Mouse (Mus musculus): Measurements from ENCODE around the gene Ak7. TPM values are rescaled to one million over a fixed set of nuclear protein-coding genes. Genes with fewer than 3 reads are reported as not detected.

Gene Ak7
- polyA plus RNA-seq, 1 experiment from 2014 or later: 0.07 TPM

DNA sequence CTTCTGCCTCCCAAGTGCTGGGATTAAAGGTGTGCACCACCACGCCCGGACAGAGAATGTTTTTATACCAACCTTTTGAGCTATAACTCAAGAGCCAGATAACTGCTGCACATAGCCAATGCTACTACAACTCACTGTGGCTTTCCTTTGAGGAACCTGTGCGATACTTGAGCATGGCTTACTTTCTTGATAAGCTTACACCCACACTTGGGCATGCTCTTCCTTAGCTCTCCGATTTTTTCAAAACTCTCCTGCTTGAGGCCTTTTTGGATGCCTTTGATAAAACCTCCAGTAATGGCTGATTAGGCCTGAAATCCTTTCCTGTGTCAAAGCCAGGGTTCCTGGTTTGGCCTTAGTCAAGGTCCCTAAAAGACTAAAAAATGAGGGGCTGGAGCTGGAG lies 71.9 kb downstream of the Ak7 start:
- 73% methylated on average over 4 of the region's 4 CpGs for WGBS
- H3K36me3 ChIP-seq (ENCODE audit: control insufficient read depth, insufficient read depth, low read length): no peaks in the 10 kb centered on the region
- ATAC-seq (ENCODE audit: insufficient number of reproducible peaks, insufficient read depth, low FRiP score, low read depth): no peak
- H3K4me2 ChIP-seq (ENCODE audit: low read length): no peak overlapping the region
- H3K9me3 ChIP-seq (ENCODE audit: control insufficient read depth, low read length): no peaks in the 10 kb centered on the region
- no peak overlapping the region for H3K9ac ChIP-seq (ENCODE audit: low read length)
- H3K4me1 ChIP-seq (ENCODE audit: control insufficient read depth in 2 of 2, insufficient read depth in 2 of 2, low read length in 2 of 2): no peaks in the 10 kb centered on the region
- H3K27ac ChIP-seq (replicated peaks in 1 of 2; ENCODE audit: control insufficient read depth in 1 of 2, insufficient read depth in 1 of 2, low read depth in 2 of 2, low read length in 2 of 2): no peak overlapping the region
- no peak overlapping the region for H3K4me3 ChIP-seq (ENCODE audit: control insufficient read depth in 1 of 2, insufficient read depth in 1 of 2, low read depth in 1 of 2, low read length in 2 of 2)
- no peaks in the 10 kb centered on the region for H3K27me3 ChIP-seq (ENCODE audit: control insufficient read depth, insufficient read depth, low read length)

DNA sequence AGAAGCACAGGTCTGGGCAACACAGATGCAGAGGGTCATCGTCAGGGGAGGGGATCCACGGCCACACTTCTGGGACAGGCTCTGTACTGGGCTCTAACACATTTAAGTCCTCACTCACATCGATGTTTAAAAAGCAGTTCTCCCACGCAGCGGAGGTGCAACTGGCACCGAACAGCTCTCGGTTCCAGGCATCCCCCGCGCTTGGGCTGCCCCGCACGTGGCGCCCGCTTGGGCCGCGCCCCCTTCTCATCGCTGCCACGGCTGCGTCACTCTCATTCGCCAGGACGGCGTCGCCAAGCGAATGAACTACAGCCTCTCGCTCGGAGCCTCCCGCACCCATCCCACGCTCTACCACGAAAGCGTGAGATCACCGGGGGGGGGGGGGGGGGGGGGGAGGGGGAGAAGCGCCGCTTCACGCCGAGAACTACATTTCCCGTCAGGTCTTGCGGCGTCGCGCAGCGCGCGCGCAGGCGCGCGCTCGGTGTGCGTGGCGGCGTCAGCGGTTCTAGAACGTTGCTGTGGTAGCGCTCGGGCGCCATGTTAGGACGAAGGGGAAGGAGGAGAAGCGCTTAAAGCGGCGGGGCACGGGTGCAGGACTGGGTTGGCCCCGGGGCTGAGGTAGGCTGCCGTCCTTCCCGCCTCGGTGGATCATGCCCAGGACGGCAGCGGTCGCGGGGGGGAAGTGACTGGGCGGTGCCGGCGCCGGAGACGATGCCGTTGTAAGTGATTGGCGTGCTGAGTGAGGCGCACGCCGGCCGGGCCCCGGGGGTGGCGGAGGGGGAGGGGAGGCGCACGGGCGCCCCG lies 78.6 kb downstream of the Ak7 start, which contains the start of gene Papola:
Papola (plus strand) TSS at position 499 of the 804 bp plus-strand sequence.
- no peaks in the 10 kb centered on the region for H3K27me3 ChIP-seq (ENCODE audit: control insufficient read depth, insufficient read depth, low read length)
- ATAC-seq (ENCODE audit: insufficient number of reproducible peaks, insufficient read depth, low FRiP score, low read depth): peak; percentile 89
- 1% methylated on average over 72 of the region's 85 CpGs for WGBS
- H3K9me3 ChIP-seq (ENCODE audit: control insufficient read depth, low read length): no peaks in the 10 kb centered on the region
- H3K9ac ChIP-seq (ENCODE audit: low read length): peak within 1 kb of the TSS; percentile 95
- H3K4me2 ChIP-seq (ENCODE audit: low read length): peak within 1 kb of the TSS; percentile 93
- H3K4me1 ChIP-seq (ENCODE audit: control insufficient read depth in 2 of 2, insufficient read depth in 2 of 2, low read length in 2 of 2): peaks cover 2 to 16% of the 10 kb centered on the region in 2 experiments; a peak in 3 of 4 replicates
- peak within 1 kb of the TSS; percentile 92 to 98 for H3K4me3 ChIP-seq (ENCODE audit: control insufficient read depth in 1 of 2, insufficient read depth in 1 of 2, low read depth in 1 of 2, low read length in 2 of 2)
- peak within 1 kb of the TSS; percentile 96 to 97 for H3K27ac ChIP-seq (replicated peaks in 1 of 2; ENCODE audit: control insufficient read depth in 1 of 2, insufficient read depth in 1 of 2, low read depth in 2 of 2, low read length in 2 of 2)
- H3K36me3 ChIP-seq (ENCODE audit: control insufficient read depth, insufficient read depth, low read length): peaks cover 3% of the 10 kb centered on the region; the same call in 1 of the 2 replicates

DNA sequence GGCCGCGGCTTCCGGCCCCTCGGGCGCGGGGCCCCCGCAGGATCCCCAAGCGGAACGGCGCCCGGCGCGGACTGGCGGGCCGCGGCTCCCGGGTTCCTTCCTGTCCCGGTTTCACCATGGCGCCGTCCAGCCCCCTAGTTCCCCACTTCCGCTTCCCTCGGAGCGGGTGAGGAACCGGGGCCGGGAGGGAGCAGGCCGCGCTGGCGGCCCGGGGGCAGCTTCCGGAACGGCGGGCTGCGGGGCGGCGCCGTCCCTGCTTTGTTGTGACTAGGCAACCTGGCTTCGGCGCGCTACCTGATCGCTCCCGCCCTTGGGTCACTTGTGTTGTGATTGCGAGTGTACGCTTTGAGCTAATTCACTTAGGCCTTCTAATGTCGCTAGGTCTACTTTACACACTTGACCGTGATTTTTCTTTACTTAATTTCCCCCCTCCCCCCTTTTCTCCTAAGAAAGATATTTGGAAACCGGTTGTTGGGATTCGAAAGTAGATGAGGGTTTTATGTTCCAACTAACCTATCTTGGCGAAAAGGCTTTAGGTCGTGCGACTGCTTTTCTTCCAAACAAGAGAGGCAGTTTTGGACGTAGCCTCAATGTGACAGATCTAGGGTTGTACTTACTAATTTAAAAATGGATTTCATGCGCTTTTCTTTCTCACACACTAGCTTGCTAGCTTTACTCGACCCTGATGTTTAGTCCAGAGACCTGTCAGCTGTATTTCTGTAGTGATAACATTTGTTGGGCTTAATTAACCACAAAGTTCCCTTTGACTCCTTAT lies 79.4 kb downstream of the Ak7 start:
- peak overlapping the region; percentile 96 to 97 for H3K27ac ChIP-seq (replicated peaks in 1 of 2; ENCODE audit: control insufficient read depth in 1 of 2, insufficient read depth in 1 of 2, low read depth in 2 of 2, low read length in 2 of 2)
- H3K36me3 ChIP-seq (ENCODE audit: control insufficient read depth, insufficient read depth, low read length): peaks cover 3% of the 10 kb centered on the region; the same call in 1 of the 2 replicates
- H3K9me3 ChIP-seq (ENCODE audit: control insufficient read depth, low read length): no peaks in the 10 kb centered on the region
- ATAC-seq (ENCODE audit: insufficient number of reproducible peaks, insufficient read depth, low FRiP score, low read depth): peak; percentile 68
- no peaks in the 10 kb centered on the region for H3K27me3 ChIP-seq (ENCODE audit: control insufficient read depth, insufficient read depth, low read length)
- under 1% methylated on average over 46 of the region's 53 CpGs for WGBS
- H3K4me3 ChIP-seq (ENCODE audit: control insufficient read depth in 1 of 2, insufficient read depth in 1 of 2, low read depth in 1 of 2, low read length in 2 of 2): peak overlapping the region; percentile 92 to 98
- peaks cover 2 to 16% of the 10 kb centered on the region in 2 experiments; a peak in 3 of 4 replicates for H3K4me1 ChIP-seq (ENCODE audit: control insufficient read depth in 2 of 2, insufficient read depth in 2 of 2, low read length in 2 of 2)
- H3K4me2 ChIP-seq (ENCODE audit: low read length): peak overlapping the region; percentile 93
- H3K9ac ChIP-seq (ENCODE audit: low read length): peak overlapping the region; percentile 95

DNA sequence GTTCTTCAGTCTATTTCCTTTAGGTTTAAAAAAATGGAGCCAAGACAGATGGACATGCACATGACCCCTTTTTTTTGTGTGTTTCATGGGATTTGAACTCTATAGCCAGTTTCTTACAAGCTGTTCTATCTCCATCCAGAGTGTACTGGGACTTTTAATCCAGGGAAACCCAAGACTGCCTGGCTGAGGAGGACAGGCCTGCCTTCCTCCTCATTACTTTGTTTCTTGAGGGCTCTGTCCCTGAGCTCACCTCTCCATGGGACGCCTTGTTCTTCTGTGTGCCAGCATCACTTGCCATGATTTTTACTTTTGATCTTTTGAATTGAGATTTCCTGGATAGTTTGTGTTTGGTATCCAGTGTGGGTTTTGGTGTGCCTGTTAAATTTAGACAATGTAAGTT lies 80.3 kb downstream of the Ak7 start:
- Histone ChIP-seq H3K27ac (replicated peaks in 1 of 2; ENCODE audit: control insufficient read depth in 1 of 2, insufficient read depth in 1 of 2, low read depth in 2 of 2, low read length in 2 of 2) (no peak overlapping the region), H3K36me3 (ENCODE audit: control insufficient read depth, insufficient read depth, low read length) (peaks cover 3% of the 10 kb centered on the region; the same call in 1 of the 2 replicates), H3K4me1 (ENCODE audit: control insufficient read depth in 2 of 2, insufficient read depth in 2 of 2, low read length in 2 of 2) (peaks cover 2 to 16% of the 10 kb centered on the region in 2 experiments; a peak in 3 of 4 replicates), H3K27me3 (ENCODE audit: control insufficient read depth, insufficient read depth, low read length) (no peaks in the 10 kb centered on the region), H3K9ac (ENCODE audit: low read length) (peak overlapping the region; percentile 95), H3K9me3 (ENCODE audit: control insufficient read depth, low read length) (no peaks in the 10 kb centered on the region), H3K4me3 (ENCODE audit: control insufficient read depth in 1 of 2, insufficient read depth in 1 of 2, low read depth in 1 of 2, low read length in 2 of 2) (peak overlapping the region; percentile 10 to 92; a peak in 3 of 4 replicates), H3K4me2 (ENCODE audit: low read length) (peak overlapping the region; percentile 93)
- ATAC-seq (ENCODE audit: insufficient number of reproducible peaks, insufficient read depth, low FRiP score, low read depth): no peak
- WGBS: 61% methylated on average over 1 of the region's 1 CpGs

DNA sequence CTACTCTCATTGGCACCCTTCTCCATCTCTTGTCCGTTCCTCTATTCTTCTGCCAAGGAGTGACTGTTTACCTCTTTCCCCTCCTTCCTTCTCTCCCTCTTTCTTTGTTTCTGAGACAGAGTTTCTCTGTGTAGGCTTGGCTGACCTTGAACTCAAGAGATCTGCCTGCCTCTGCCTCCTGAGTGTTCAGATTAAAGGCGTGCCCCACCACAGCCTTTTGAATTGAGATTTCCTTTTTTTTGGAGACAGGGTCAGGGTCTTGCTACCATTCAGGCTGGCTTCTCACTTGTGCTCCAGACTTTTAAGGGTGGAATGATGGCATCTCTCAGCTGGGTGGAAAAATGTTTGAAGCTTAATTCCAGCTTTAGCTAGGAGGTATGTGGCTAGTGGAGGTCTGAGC lies 81.8 kb downstream of the Ak7 start:
- WGBS: 96% methylated on average over 2 of the region's 2 CpGs
- peaks cover 2 to 16% of the 10 kb centered on the region in 2 experiments; a peak in 3 of 4 replicates for H3K4me1 ChIP-seq (ENCODE audit: control insufficient read depth in 2 of 2, insufficient read depth in 2 of 2, low read length in 2 of 2)
- H3K27me3 ChIP-seq (ENCODE audit: control insufficient read depth, insufficient read depth, low read length): no peaks in the 10 kb centered on the region
- H3K4me3 ChIP-seq (ENCODE audit: control insufficient read depth in 1 of 2, insufficient read depth in 1 of 2, low read depth in 1 of 2, low read length in 2 of 2): no peak overlapping the region
- no peak for ATAC-seq (ENCODE audit: insufficient number of reproducible peaks, insufficient read depth, low FRiP score, low read depth)
- no peaks in the 10 kb centered on the region for H3K9me3 ChIP-seq (ENCODE audit: control insufficient read depth, low read length)
- peaks cover 3% of the 10 kb centered on the region; the same call in 1 of the 2 replicates for H3K36me3 ChIP-seq (ENCODE audit: control insufficient read depth, insufficient read depth, low read length)
- H3K4me2 ChIP-seq (ENCODE audit: low read length): no peak overlapping the region
- H3K9ac ChIP-seq (ENCODE audit: low read length): no peak overlapping the region
- H3K27ac ChIP-seq (replicated peaks in 1 of 2; ENCODE audit: control insufficient read depth in 1 of 2, insufficient read depth in 1 of 2, low read depth in 2 of 2, low read length in 2 of 2): no peak overlapping the region

DNA sequence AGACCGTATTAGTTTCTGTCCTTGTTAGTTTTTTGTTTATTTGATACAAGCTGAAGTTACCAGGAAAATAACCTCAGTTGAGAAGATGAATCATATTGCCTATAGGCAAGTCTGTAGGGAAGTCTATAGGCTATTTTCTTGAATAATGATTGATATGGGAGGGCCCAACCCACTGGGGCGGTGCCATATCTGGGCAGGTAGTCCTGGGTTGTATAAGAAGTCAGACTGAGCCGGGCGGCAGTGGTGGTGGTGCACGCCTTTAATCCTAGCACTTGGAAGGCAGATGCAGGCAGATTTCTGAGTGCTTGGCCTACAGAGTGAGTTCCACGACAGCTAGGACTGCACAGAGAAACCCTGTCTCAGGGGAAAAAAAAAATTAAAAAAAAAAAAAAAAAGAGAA lies 84.1 kb downstream of the Ak7 start:
- no peak overlapping the region for H3K27ac ChIP-seq (replicated peaks in 1 of 2; ENCODE audit: control insufficient read depth in 1 of 2, insufficient read depth in 1 of 2, low read depth in 2 of 2, low read length in 2 of 2)
- no peaks in the 10 kb centered on the region for H3K9me3 ChIP-seq (ENCODE audit: control insufficient read depth, low read length)
- H3K9ac ChIP-seq (ENCODE audit: low read length): no peak overlapping the region
- no peaks in the 10 kb centered on the region for H3K27me3 ChIP-seq (ENCODE audit: control insufficient read depth, insufficient read depth, low read length)
- peaks cover 6% of the 10 kb centered on the region; the same call in 1 of the 2 replicates for H3K36me3 ChIP-seq (ENCODE audit: control insufficient read depth, insufficient read depth, low read length)
- no peak overlapping the region for H3K4me3 ChIP-seq (ENCODE audit: control insufficient read depth in 1 of 2, insufficient read depth in 1 of 2, low read depth in 1 of 2, low read length in 2 of 2)
- ATAC-seq (ENCODE audit: insufficient number of reproducible peaks, insufficient read depth, low FRiP score, low read depth): no peak
- no peak overlapping the region for H3K4me2 ChIP-seq (ENCODE audit: low read length)
- WGBS: 86% methylated on average over 6 of the region's 6 CpGs
- peaks cover 2 to 12% of the 10 kb centered on the region in 2 experiments; a peak in 3 of 4 replicates for H3K4me1 ChIP-seq (ENCODE audit: control insufficient read depth in 2 of 2, insufficient read depth in 2 of 2, low read length in 2 of 2)

DNA sequence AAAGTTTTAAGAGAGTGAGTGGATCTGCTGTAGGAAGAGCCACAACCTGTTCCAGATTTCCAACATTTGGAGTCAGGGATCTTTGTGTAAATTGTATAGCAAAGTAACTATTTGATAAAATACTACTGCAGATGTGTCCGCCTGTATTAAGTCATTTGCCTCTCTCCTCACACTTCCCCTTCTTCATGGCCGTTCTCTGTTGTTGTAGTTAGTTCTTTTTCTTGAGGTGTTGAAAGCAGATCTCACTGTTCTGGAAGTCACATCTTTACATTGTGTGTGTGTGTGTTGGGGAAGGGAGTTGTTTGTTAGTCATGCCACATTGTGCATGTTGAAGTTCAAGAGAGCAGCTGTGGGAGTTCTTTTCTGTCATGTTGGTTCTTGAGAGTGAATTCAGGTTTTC lies 89.1 kb downstream of the Ak7 start:
- Histone ChIP-seq H3K36me3 (ENCODE audit: control insufficient read depth, insufficient read depth, low read length) (peaks cover 8% of the 10 kb centered on the region), H3K4me2 (ENCODE audit: low read length) (no peak overlapping the region), H3K27ac (replicated peaks in 1 of 2; ENCODE audit: control insufficient read depth in 1 of 2, insufficient read depth in 1 of 2, low read depth in 2 of 2, low read length in 2 of 2) (no peak overlapping the region), H3K4me1 (ENCODE audit: control insufficient read depth in 2 of 2, insufficient read depth in 2 of 2, low read length in 2 of 2) (peaks cover 0 to 14% of the 10 kb centered on the region in 2 experiments; a peak in 2 of 4 replicates), H3K27me3 (ENCODE audit: control insufficient read depth, insufficient read depth, low read length) (no peaks in the 10 kb centered on the region), H3K9me3 (ENCODE audit: control insufficient read depth, low read length) (no peaks in the 10 kb centered on the region), H3K9ac (ENCODE audit: low read length) (no peak overlapping the region), H3K4me3 (ENCODE audit: control insufficient read depth in 1 of 2, insufficient read depth in 1 of 2, low read depth in 1 of 2, low read length in 2 of 2) (no peak overlapping the region)
- ATAC-seq (ENCODE audit: insufficient number of reproducible peaks, insufficient read depth, low FRiP score, low read depth): no peak
- WGBS: 64% methylated on average over 2 of the region's 2 CpGs
